Mouse (Mus musculus) lung, embryonic 16.5 days (tissue): ENCODE measurements around the gene Phb2. TPM values are rescaled to one million over a fixed set of nuclear protein-coding genes. Genes with fewer than 3 reads are reported as not detected.

Source experiments
- ATAC-seq: fragments of 200-750 bp; cut with Nextera tagmentation; 2 replicates; pipeline ENCODE4 v1.8.0; 2017; ENCODE audit warnings: low read depth, mild to moderate bottlenecking, moderate library complexity
- H3K27ac ChIP-seq: fragments of 300-500 bp; sonication (generic); 2 replicates; pipeline ENCODE4 v1.5.1; 2014; ENCODE audit warnings: mild to moderate bottlenecking, control low read depth, low read length
- H3K27me3 ChIP-seq: fragments of 300-500 bp; sonication (generic); 2 replicates; pipeline ENCODE4 v1.6.1; 2014; ENCODE audit warnings: low read depth, low read length, mixed read lengths; ENCODE audit not compliant: control insufficient read depth, insufficient read depth
- H3K36me3 ChIP-seq: fragments of 300-500 bp; sonication (generic); 2 replicates; pipeline ENCODE4 v1.6.1; 2014; ENCODE audit warnings: low read length; ENCODE audit not compliant: control insufficient read depth, insufficient read depth
- H3K4me1 ChIP-seq: fragments of 300-500 bp; sonication (generic); replicated peaks from 2 replicates; pipeline ENCODE4 v1.6.1; 2014; ENCODE audit warnings: low read length, mixed read lengths; ENCODE audit not compliant: control insufficient read depth, insufficient read depth
- H3K4me2 ChIP-seq: fragments of 300-500 bp; sonication (generic); 2 replicates; pipeline ENCODE4 v1.6.1; 2014; ENCODE audit warnings: low read depth, low read length, control low read depth
- H3K4me3 ChIP-seq: fragments of 300-500 bp; sonication (generic); 2 replicates; pipeline ENCODE4 v1.5.1; 2014; ENCODE audit warnings: mild to moderate bottlenecking, low read length, control low read depth
- H3K9ac ChIP-seq: fragments of 300-500 bp; sonication (generic); 2 replicates; pipeline ENCODE4 v1.6.1; 2014; ENCODE audit warnings: low read length, control low read depth
- H3K9me3 ChIP-seq: fragments of 300-500 bp; sonication (generic); 2 replicates; pipeline ENCODE4 v1.6.1; 2016; ENCODE audit warnings: low read length; ENCODE audit not compliant: control insufficient read depth
- WGBS: fragments of 180-500 bp; shearing (Covaris S2); extraction: QIAGEN DNeasy Blood & Tissue Kit; methylation state at CpG from one replicate; pipeline ENCODE4 v1.1.7; 2014; 5-methylcytosine and 5-hydroxymethylcytosine counted together
- polyA plus RNA-seq: library from polyadenylated mRNA; unstranded; fragments of >200 nt; fragmentation: Nextera tagmentation; extraction: Ambion mirVana; gene quantifications from 2 replicates; pipeline ENCODE4 v1.2.1, GENCODE M21; 2015

The Phb2 gene
- polyA plus RNA-seq, 1 experiment from 2014 or later: 278 TPM

GRCm38 (mm10) chr6:124699962-124700610 is 12.1 kb upstream of the Phb2 start:
- no peaks in the 10 kb centered on the region for H3K9me3 ChIP-seq
- 72% methylated on average over 11 of the region's 11 CpGs for WGBS
- no peak overlapping the region for H3K4me2 ChIP-seq
- no peaks in the 10 kb centered on the region for H3K4me1 ChIP-seq
- H3K36me3 ChIP-seq: peaks cover 27% of the 10 kb centered on the region
- H3K4me3 ChIP-seq: no peak overlapping the region
- no peak overlapping the region for H3K9ac ChIP-seq
- no peaks in the 10 kb centered on the region for H3K27me3 ChIP-seq
- no peak overlapping the region for H3K27ac ChIP-seq
- peak; percentile 82 for ATAC-seq

GRCm38 (mm10) chr6:124701338-124701737 is 10.8 kb upstream of the Phb2 start:
- Histone ChIP-seq H3K4me1 (no peaks in the 10 kb centered on the region), H3K4me2 (no peak overlapping the region), H3K9me3 (no peaks in the 10 kb centered on the region), H3K4me3 (no peak overlapping the region), H3K36me3 (peaks cover 31% of the 10 kb centered on the region), H3K27me3 (no peaks in the 10 kb centered on the region), H3K27ac (no peak overlapping the region), H3K9ac (no peak overlapping the region)
- 69% methylated on average over 8 of the region's 8 CpGs for WGBS
- no peak for ATAC-seq

GRCm38 (mm10) chr6:124702102-124702783 is 9.9 kb upstream of the Phb2 start:
- WGBS: 90% methylated on average over 17 of the region's 17 CpGs
- ATAC-seq: 0 out of 2 replicates have a peak, but pooled peaks have one; percentile 11
- Histone ChIP-seq H3K4me3 (no peak overlapping the region), H3K27ac (no peak overlapping the region), H3K4me2 (no peak overlapping the region), H3K27me3 (no peaks in the 10 kb centered on the region), H3K36me3 (peaks cover 31% of the 10 kb centered on the region), H3K9me3 (no peaks in the 10 kb centered on the region), H3K9ac (no peak overlapping the region), H3K4me1 (no peaks in the 10 kb centered on the region)

GRCm38 (mm10) chr6:124702784-124703103 is 9.4 kb upstream of the Phb2 start:
- peak; percentile 59 for ATAC-seq
- Histone ChIP-seq H3K9ac (no peak overlapping the region), H3K4me1 (no peaks in the 10 kb centered on the region), H3K27ac (no peak overlapping the region), H3K9me3 (no peaks in the 10 kb centered on the region), H3K27me3 (no peaks in the 10 kb centered on the region), H3K4me2 (no peak overlapping the region), H3K36me3 (peaks cover 31% of the 10 kb centered on the region), H3K4me3 (no peak overlapping the region)
- 39% methylated on average over 3 of the region's 3 CpGs for WGBS

- WGBS: 67% methylated on average over 7 of the region's 7 CpGs
- H3K27me3 ChIP-seq: no peaks in the 10 kb centered on the region
- H3K4me1 ChIP-seq: no peaks in the 10 kb centered on the region
- H3K36me3 ChIP-seq: peaks cover 31% of the 10 kb centered on the region
- no peaks in the 10 kb centered on the region for H3K9me3 ChIP-seq
- no peak overlapping the region for H3K4me3 ChIP-seq
- H3K4me2 ChIP-seq: no peak overlapping the region
- H3K27ac ChIP-seq: no peak overlapping the region
- no peak overlapping the region for H3K9ac ChIP-seq
- ATAC-seq: no peak
These were observed 8.3 kb upstream of the Phb2 start for GRCm38 (mm10) chr6:124703789-124704188.

GRCm38 (mm10) chr6:124704417-124704816 is 7.7 kb upstream of the Phb2 start:
- no peak overlapping the region for H3K27ac ChIP-seq
- H3K4me1 ChIP-seq: no peaks in the 10 kb centered on the region
- no peak for ATAC-seq
- peaks cover 31% of the 10 kb centered on the region for H3K36me3 ChIP-seq
- H3K4me2 ChIP-seq: no peak overlapping the region
- H3K9me3 ChIP-seq: no peaks in the 10 kb centered on the region
- H3K27me3 ChIP-seq: no peaks in the 10 kb centered on the region
- no peak overlapping the region for H3K4me3 ChIP-seq
- no peak overlapping the region for H3K9ac ChIP-seq
- 88% methylated on average over 2 of the region's 2 CpGs for WGBS

GRCm38 (mm10) chr6:124706061-124706627 is 6.0 kb upstream of the Phb2 start:
- ATAC-seq: no peak
- no peaks in the 10 kb centered on the region for H3K27me3 ChIP-seq

GRCm38 (mm10) chr6:124708289-124708889 is 3.7 kb upstream of the Phb2 start:
- ATAC-seq: no peak
- no peaks in the 10 kb centered on the region for H3K9me3 ChIP-seq
- peaks cover 18% of the 10 kb centered on the region for H3K4me1 ChIP-seq
- H3K4me2 ChIP-seq: no peak overlapping the region
- no peak overlapping the region for H3K4me3 ChIP-seq
- WGBS: 82% methylated on average over 10 of the region's 10 CpGs
- H3K36me3 ChIP-seq: peaks cover 21% of the 10 kb centered on the region
- no peak overlapping the region for H3K9ac ChIP-seq
- H3K27ac ChIP-seq: no peak overlapping the region
- H3K27me3 ChIP-seq: no peaks in the 10 kb centered on the region

More at GRCm38 (mm10) chr6:124706061-124706627, 6.0 kb upstream of the Phb2 start:
- H3K4me3 ChIP-seq: no peak overlapping the region
- H3K4me1 ChIP-seq: peaks cover 12% of the 10 kb centered on the region
- H3K9me3 ChIP-seq: no peaks in the 10 kb centered on the region
- H3K4me2 ChIP-seq: no peak overlapping the region
- H3K27ac ChIP-seq: no peak overlapping the region
- WGBS: 78% methylated on average over 5 of the region's 5 CpGs
- no peak overlapping the region for H3K9ac ChIP-seq
- H3K36me3 ChIP-seq: peaks cover 31% of the 10 kb centered on the region

GRCm38 (mm10) chr6:124712918-124713317 is 782 bp downstream of the Phb2 start:
- Histone ChIP-seq H3K9me3 (no peaks in the 10 kb centered on the region), H3K27me3 (no peaks in the 10 kb centered on the region), H3K27ac (no peak overlapping the region; the same call in 1 of the 2 replicates), H3K36me3 (peaks cover 18% of the 10 kb centered on the region), H3K4me1 (peaks cover 23% of the 10 kb centered on the region), H3K4me3 (peak overlapping the region; percentile 69), H3K4me2 (peak overlapping the region; percentile 76), H3K9ac (peak overlapping the region; percentile 81)
- 8% methylated on average over 11 of the region's 11 CpGs for WGBS
- ATAC-seq: no peak
